Mouse (Mus musculus) kidney, adult 10 weeks (tissue): ENCODE results near the gene Hpgd. TPM values are rescaled to one million over a fixed set of nuclear protein-coding genes. Genes with fewer than 3 reads are reported as not detected.

ENCODE experiments used
- polyA plus RNA-seq: library from polyadenylated mRNA; stranded (reverse); fragments of 350-450 nt; fragmentation: Illumina TruSeq; extraction: RNeasy Lipid Tissue Mini Kit (QIAGEN cat#74804); gene quantifications from one replicate; pipeline ENCODE4 v1.2.3, GENCODE M21; 2014; ENCODE audit warnings: low read depth, low replicate concordance

Hpgd gene
- 136 TPM for polyA plus RNA-seq

DNA sequence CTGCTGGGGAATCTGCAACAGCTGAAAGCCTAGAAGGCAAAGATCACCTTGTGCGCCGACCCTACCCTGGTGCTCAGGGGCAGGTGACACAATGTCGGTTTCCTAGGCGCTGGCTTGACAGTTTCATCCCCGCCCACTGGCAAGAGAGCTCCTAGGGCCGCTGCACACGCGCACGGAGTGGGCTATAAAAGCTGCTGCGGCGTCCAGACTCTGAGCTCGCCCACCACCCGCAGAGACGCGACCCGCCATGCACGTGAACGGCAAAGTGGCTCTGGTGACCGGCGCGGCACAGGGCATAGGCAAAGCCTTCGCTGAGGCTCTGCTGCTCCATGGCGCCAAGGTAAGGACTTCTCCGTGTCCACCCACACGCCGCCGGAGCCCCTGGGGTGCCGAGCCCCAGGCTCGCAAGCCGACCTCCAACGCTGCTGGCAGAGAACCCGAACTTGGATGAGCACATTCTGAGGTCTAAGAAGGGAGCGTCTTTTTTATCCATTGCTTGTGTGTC lies at the start of gene Hpgd:
Gene Hpgd (plus strand): TSS at position 213 of the 505 bp plus-strand sequence.

